Mouse (Mus musculus) liver, postnatal 0 days (tissue): Measurements from ENCODE around the gene Aatf.

Experiments
- CTCF ChIP-seq: sonication (generic); IDR thresholded peaks from 2 replicates; pipeline ENCODE4 v1.5.1; 2016; ENCODE audit warnings: antibody characterized with exemption, low read depth
- EP300 ChIP-seq: IDR thresholded peaks from 2 replicates; pipeline ENCODE4 v1.6.1; 2016; ENCODE audit warnings: antibody characterized with exemption, low read depth, mild to moderate bottlenecking

DNA sequence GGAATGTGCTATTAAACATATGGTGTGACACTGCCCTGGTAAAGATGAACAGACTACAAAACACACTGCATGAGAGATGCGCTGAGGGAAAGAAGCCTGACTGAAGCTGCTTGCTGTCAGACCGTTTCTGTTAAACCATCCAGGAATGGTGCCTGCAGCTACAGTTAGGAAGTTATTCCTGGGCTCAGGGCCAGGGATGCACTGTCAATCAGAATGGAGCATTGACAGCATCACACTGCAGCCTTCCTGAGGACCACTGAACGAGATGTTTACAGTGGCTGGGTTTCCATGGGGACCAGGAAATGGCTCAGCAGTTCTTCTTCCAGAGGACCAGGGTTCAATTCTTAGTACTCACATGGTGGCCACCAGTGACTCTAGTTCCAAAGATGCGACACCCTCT, 102.9 kb downstream of the Aatf start:
- TF ChIP-seq EP300 (no peak), CTCF (no peak)
